Mouse (Mus musculus): ENCODE measurements at regions not wholly inside any gene's neighbourhood (a gene's known extent, or its start where the extent isn't known, plus 50 kb on each side); places are given as distances from the start of the nearest gene placed in this dataset.

- no peak for TF ChIP-seq CTCF (IDR thresholded peaks at IDR 0.05 in 2 of 3, conservative IDR thresholded peaks at IDR 0.05 in 1 of 3; ENCODE audit: control insufficient read depth in 1 of 3, insufficient read depth in 1 of 3, low read depth in 2 of 3, low read length in 3 of 3, poor library complexity in 1 of 3, severe bottlenecking in 1 of 3)
- TF ChIP-seq UBTF (IDR thresholded peaks at IDR 0.05; ENCODE audit: borderline replicate concordance, insufficient read depth, low read depth, low read length) = no peak
- TF ChIP-seq POLR2A (IDR thresholded peaks at IDR 0.05; ENCODE audit: control insufficient read depth in 1 of 2, insufficient read depth in 1 of 2, low read depth in 1 of 2, low read length in 2 of 2, poor library complexity in 1 of 2) = no peak
- TF ChIP-seq ETS1 (IDR thresholded peaks at IDR 0.05; ENCODE audit: low read depth, low read length) = no peak
- no peak for TF ChIP-seq MEF2A (IDR thresholded peaks at IDR 0.05; ENCODE audit: extremely low read depth, insufficient replicate concordance, low read depth, low read length, poor library complexity, severe bottlenecking)
- TF ChIP-seq JUND (IDR thresholded peaks at IDR 0.05; ENCODE audit: low read depth, low read length) = no peak
- TF ChIP-seq POLR2AphosphoS5 (IDR thresholded peaks at IDR 0.05; ENCODE audit: borderline replicate concordance, low read depth, low read length) = no peak
- no peak for TF ChIP-seq EP300 (IDR thresholded peaks at IDR 0.05; ENCODE audit: low read depth in 1 of 2, low read length in 2 of 2)
- no peak for TF ChIP-seq E2F4 (IDR thresholded peaks at IDR 0.05; ENCODE audit: borderline replicate concordance, low read depth, low read length)
- no peak for TF ChIP-seq CHD1 (IDR thresholded peaks at IDR 0.05; ENCODE audit: low read depth, low read length)
- TF ChIP-seq USF1 (IDR thresholded peaks at IDR 0.05; ENCODE audit: low read depth, low read length) = no peak
Observed at GRCm38 (mm10) chr4:33581180-33581591, 271.1 kb downstream of the Rngtt start.
